Mouse (Mus musculus) brain, embryonic 14.5 days (tissue): ENCODE measurements around the gene Smpdl3b.

Experiments used
- CTCF ChIP-seq: fragments of 200-500 bp; IDR thresholded peaks from 2 replicates; pipeline ENCODE4 v1.5.1; 2012; ENCODE audit warnings: inconsistent platforms, mild to moderate bottlenecking, moderate library complexity, borderline replicate concordance; ENCODE audit not compliant: insufficient read depth, insufficient read length; ENCODE audit errors: extremely low read depth
- POLR2A ChIP-seq: fragments of 200-500 bp; IDR thresholded peaks from 2 replicates; pipeline ENCODE4 v1.6.1; 2012; ENCODE audit warnings: mild to moderate bottlenecking, inconsistent platforms, borderline replicate concordance; ENCODE audit not compliant: poor library complexity, insufficient read depth, insufficient read length, severe bottlenecking; ENCODE audit errors: extremely low read depth

DNA sequence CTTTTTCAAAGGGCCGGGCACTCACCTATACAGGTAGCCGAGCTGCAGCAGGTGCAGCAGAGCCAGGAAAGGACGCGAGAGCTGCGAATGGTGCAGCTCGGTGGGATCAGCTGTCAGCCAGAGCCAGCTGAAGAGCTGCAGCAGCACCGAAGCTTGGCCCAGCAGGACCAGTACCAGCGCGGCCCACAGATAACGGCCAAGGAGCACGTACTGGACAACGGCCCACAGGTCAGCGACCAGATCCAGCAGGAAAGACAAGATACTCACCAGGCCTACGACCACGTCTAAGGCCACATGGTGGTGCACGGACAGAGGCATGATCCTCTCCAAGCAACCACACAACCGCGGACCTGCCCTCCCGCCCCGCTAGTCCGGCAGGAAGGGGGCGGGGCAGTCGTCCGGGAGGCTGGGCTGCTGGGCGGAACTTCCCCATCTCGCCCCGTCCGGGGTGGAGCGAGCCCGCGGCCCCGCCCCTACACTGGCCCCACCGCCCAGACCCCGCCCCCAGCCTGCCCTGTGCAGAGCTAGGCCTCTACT is 24.8 kb downstream of the Smpdl3b start, which contains the start of gene Xkr8:
- no peak for TF ChIP-seq CTCF
- no peak; the same call in 1 of the 2 replicates for TF ChIP-seq POLR2A
